Mouse (Mus musculus): ENCODE data around the gene Nudt13. TPM values are rescaled to one million over a fixed set of nuclear protein-coding genes. Genes with fewer than 3 reads are reported as not detected.
"Not testable (repeated sequence)": the region's sequence is repeated elsewhere in the genome, so short reads cannot be mapped to it uniquely, and the experiment has no call there.

Gene Nudt13
- polyA plus RNA-seq, 1 experiment from 2014 or later: 14.7 TPM

GRCm38 (mm10) chr14:20298131-20298530 is 3.6 kb downstream of the Nudt13 start:
- TF ChIP-seq CTCF (IDR thresholded peaks at IDR 0.05; ENCODE audit: low read depth): no peak
- Histone ChIP-seq H3K9ac (no peak overlapping the region), H3K4me3 (ENCODE audit: low read depth, low read length) (no peak overlapping the region), H3K36me3 (ENCODE audit: insufficient read depth) (no peaks in the 10 kb centered on the region), H3K4me2 (no peak overlapping the region), H3K27me3 (ENCODE audit: insufficient read depth, low read length) (no peaks in the 10 kb centered on the region), H3K4me1 (ENCODE audit: insufficient read depth) (no peaks in the 10 kb centered on the region), H3K9me3 (ENCODE audit: low read depth, low read length) (no peaks in the 10 kb centered on the region), H3K27ac (ENCODE audit: low read depth) (no peak overlapping the region)
- ATAC-seq (ENCODE audit: insufficient read depth): no peak
- 71% methylated on average over 3 of the region's 3 CpGs for WGBS
- no peak for DNase-seq

GRCm38 (mm10) chr14:20305085-20305484 is 10.6 kb downstream of the Nudt13 start:
- WGBS: 65% methylated on average over 2 of the region's 2 CpGs
- H3K36me3 ChIP-seq (ENCODE audit: insufficient read depth): peaks cover 16% of the 10 kb centered on the region; the same call in 1 of the 2 replicates
- not testable (repeated sequence) for H3K27me3 ChIP-seq (ENCODE audit: insufficient read depth, low read length); ATAC-seq (ENCODE audit: insufficient read depth); H3K4me2 ChIP-seq; H3K9ac ChIP-seq; H3K4me3 ChIP-seq (ENCODE audit: low read depth, low read length); H3K9me3 ChIP-seq (ENCODE audit: low read depth, low read length); H3K4me1 ChIP-seq (ENCODE audit: insufficient read depth); DNase-seq; H3K27ac ChIP-seq (ENCODE audit: low read depth)
- TF ChIP-seq CTCF (IDR thresholded peaks at IDR 0.05; ENCODE audit: low read depth): peak; percentile 23; the same call in 1 of the 2 replicates

GRCm38 (mm10) chr14:20315137-20315536 is 20.6 kb downstream of the Nudt13 start:
- Histone ChIP-seq H3K4me2 (no peak overlapping the region), H3K27ac (ENCODE audit: low read depth) (no peak overlapping the region), H3K4me1 (ENCODE audit: insufficient read depth) (no peaks in the 10 kb centered on the region), H3K36me3 (ENCODE audit: insufficient read depth) (peaks cover 34% of the 10 kb centered on the region), H3K9me3 (ENCODE audit: low read depth, low read length) (no peaks in the 10 kb centered on the region), H3K9ac (no peak overlapping the region), H3K4me3 (ENCODE audit: low read depth, low read length) (no peak overlapping the region), H3K27me3 (ENCODE audit: insufficient read depth, low read length) (no peaks in the 10 kb centered on the region)
- no peak for ATAC-seq (ENCODE audit: insufficient read depth)
- no peak for TF ChIP-seq CTCF (IDR thresholded peaks at IDR 0.05; ENCODE audit: low read depth)
- WGBS: 47% methylated on average over 1 of the region's 1 CpGs
- DNase-seq: no peak

- no peaks in the 10 kb centered on the region for H3K4me1 ChIP-seq (ENCODE audit: insufficient read depth)
- peaks cover 59% of the 10 kb centered on the region for H3K36me3 ChIP-seq (ENCODE audit: insufficient read depth)
- 75% methylated on average over 3 of the region's 3 CpGs for WGBS
Observed at GRCm38 (mm10) chr14:20319420-20319819, 24.9 kb downstream of the Nudt13 start.

GRCm38 (mm10) chr14:20324196-20324595 is 29.7 kb downstream of the Nudt13 start:
- Histone ChIP-seq H3K36me3 (ENCODE audit: insufficient read depth) (peaks cover 70% of the 10 kb centered on the region), H3K9me3 (ENCODE audit: low read depth, low read length) (no peaks in the 10 kb centered on the region), H3K9ac (no peak overlapping the region), H3K4me3 (ENCODE audit: low read depth, low read length) (no peak overlapping the region), H3K4me2 (no peak overlapping the region), H3K4me1 (ENCODE audit: insufficient read depth) (no peaks in the 10 kb centered on the region), H3K27ac (ENCODE audit: low read depth) (no peak overlapping the region), H3K27me3 (ENCODE audit: insufficient read depth, low read length) (no peaks in the 10 kb centered on the region)
- 96% methylated on average over 9 of the region's 9 CpGs for WGBS
- ATAC-seq (ENCODE audit: insufficient read depth) (no peak), DNase-seq (no peak)
- no peak for TF ChIP-seq CTCF (IDR thresholded peaks at IDR 0.05; ENCODE audit: low read depth)

More at GRCm38 (mm10) chr14:20319420-20319819, 24.9 kb downstream of the Nudt13 start:
- DNase-seq (peak; percentile 69), ATAC-seq (ENCODE audit: insufficient read depth) (no peak)
- H3K9ac ChIP-seq: no peak overlapping the region
- no peak overlapping the region for H3K4me3 ChIP-seq (ENCODE audit: low read depth, low read length)
- H3K27ac ChIP-seq (ENCODE audit: low read depth): no peak overlapping the region
- H3K27me3 ChIP-seq (ENCODE audit: insufficient read depth, low read length): no peaks in the 10 kb centered on the region
- peak; percentile 64 for TF ChIP-seq CTCF (IDR thresholded peaks at IDR 0.05; ENCODE audit: low read depth)
- H3K9me3 ChIP-seq (ENCODE audit: low read depth, low read length): no peaks in the 10 kb centered on the region
- H3K4me2 ChIP-seq: no peak overlapping the region

GRCm38 (mm10) chr14:20328474-20328873 is 34.0 kb downstream of the Nudt13 start:
- peak; percentile 50 for DNase-seq
- Histone ChIP-seq H3K9ac (no peak overlapping the region), H3K27me3 (ENCODE audit: insufficient read depth, low read length) (no peaks in the 10 kb centered on the region), H3K27ac (ENCODE audit: low read depth) (no peak overlapping the region), H3K36me3 (ENCODE audit: insufficient read depth) (peaks cover 70% of the 10 kb centered on the region), H3K4me2 (no peak overlapping the region), H3K9me3 (ENCODE audit: low read depth, low read length) (no peaks in the 10 kb centered on the region), H3K4me1 (ENCODE audit: insufficient read depth) (no peaks in the 10 kb centered on the region), H3K4me3 (ENCODE audit: low read depth, low read length) (no peak overlapping the region)
- 62% methylated on average over 9 of the region's 9 CpGs for WGBS
- no peak for ATAC-seq (ENCODE audit: insufficient read depth)
- TF ChIP-seq CTCF (IDR thresholded peaks at IDR 0.05; ENCODE audit: low read depth): peak; percentile 57

- H3K4me1 ChIP-seq (ENCODE audit: insufficient read depth): no peaks in the 10 kb centered on the region
- no peak overlapping the region for H3K4me2 ChIP-seq
- TF ChIP-seq CTCF (IDR thresholded peaks at IDR 0.05; ENCODE audit: low read depth): no peak
- no peaks in the 10 kb centered on the region for H3K27me3 ChIP-seq (ENCODE audit: insufficient read depth, low read length)
- no peaks in the 10 kb centered on the region for H3K9me3 ChIP-seq (ENCODE audit: low read depth, low read length)
- no peak for DNase-seq
- H3K9ac ChIP-seq: no peak overlapping the region
- 84% methylated on average over 4 of the region's 4 CpGs for WGBS
- H3K36me3 ChIP-seq (ENCODE audit: insufficient read depth): peaks cover 84% of the 10 kb centered on the region
- H3K27ac ChIP-seq (ENCODE audit: low read depth): no peak overlapping the region
- H3K4me3 ChIP-seq (ENCODE audit: low read depth, low read length): no peak overlapping the region
- no peak for ATAC-seq (ENCODE audit: insufficient read depth)
Observed at GRCm38 (mm10) chr14:20331316-20331715, 36.8 kb downstream of the Nudt13 start.

GRCm38 (mm10) chr14:20339415-20339814 is 44.9 kb downstream of the Nudt13 start:
- 94% methylated on average over 5 of the region's 5 CpGs for WGBS
- H3K4me2 ChIP-seq: no peak overlapping the region
- no peaks in the 10 kb centered on the region for H3K9me3 ChIP-seq (ENCODE audit: low read depth, low read length)
- no peak for TF ChIP-seq CTCF (IDR thresholded peaks at IDR 0.05; ENCODE audit: low read depth)
- DNase-seq (no peak), ATAC-seq (ENCODE audit: insufficient read depth) (no peak)
- H3K4me3 ChIP-seq (ENCODE audit: low read depth, low read length): no peak overlapping the region
- H3K27ac ChIP-seq (ENCODE audit: low read depth): no peak overlapping the region
- H3K9ac ChIP-seq: no peak overlapping the region
- no peaks in the 10 kb centered on the region for H3K4me1 ChIP-seq (ENCODE audit: insufficient read depth)
- H3K27me3 ChIP-seq (ENCODE audit: insufficient read depth, low read length): no peaks in the 10 kb centered on the region
- peaks cover 47% of the 10 kb centered on the region for H3K36me3 ChIP-seq (ENCODE audit: insufficient read depth)
